Mouse (Mus musculus) embryo, embryonic 10 days (tissue): ENCODE measurements around the gene Klhl22.

ENCODE experiments used
- DNase-seq: peaks from one replicate; pipeline ENCODE4 v3.0.0-alpha.2; 2015; ENCODE audit warnings: low spot score

The Klhl22 gene

GRCm38 (mm10) chr16:17833681-17834399 lies 74.4 kb downstream of the Klhl22 start:
- peak; percentile 67 for DNase-seq

DNA sequence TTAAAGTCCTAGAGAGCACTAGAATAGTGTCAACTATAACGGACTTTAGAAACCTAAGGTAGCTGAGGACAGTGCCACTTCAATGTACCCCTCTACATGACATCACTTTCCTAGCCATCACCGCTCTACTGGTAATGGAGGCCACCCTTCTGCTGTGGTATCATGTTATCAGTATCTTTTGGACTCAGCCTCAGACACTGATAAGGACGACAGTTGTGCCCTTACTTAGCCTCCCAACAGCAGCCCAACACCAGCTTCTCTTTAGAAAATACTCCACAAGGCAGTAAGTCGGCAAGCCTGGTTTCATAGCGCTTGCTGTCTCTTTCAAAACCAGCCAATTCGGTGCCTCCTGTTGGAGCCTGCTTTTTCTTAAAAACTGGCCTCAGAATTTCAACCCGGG lies 75.1 kb downstream of the Klhl22 start:
- no peak for DNase-seq

DNA sequence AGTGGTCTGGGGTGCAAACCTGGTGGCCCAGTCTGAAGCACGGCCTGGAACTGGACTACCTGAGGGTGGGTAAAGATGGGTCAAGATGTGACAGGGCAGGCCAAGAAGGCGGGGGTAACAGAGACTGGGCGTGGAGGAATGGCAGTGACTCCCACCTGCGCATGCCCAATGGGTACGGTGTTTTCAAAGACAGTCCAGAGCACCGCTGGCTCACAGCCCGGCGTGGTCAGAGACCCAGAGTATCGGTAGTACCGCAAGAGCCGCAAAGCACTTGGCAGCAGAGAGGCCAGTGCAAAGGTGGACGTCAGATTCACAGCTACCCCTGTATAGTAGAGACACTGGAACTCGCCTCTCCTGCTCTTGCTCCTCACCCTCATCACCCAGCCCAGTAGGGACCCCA lies 76.1 kb downstream of the Klhl22 start:
- no peak for DNase-seq

GRCm38 (mm10) chr16:17838051-17838450 lies 78.6 kb downstream of the Klhl22 start, which contains the start of gene Car15:
Gene Car15, minus strand, starts transcription at chr16:17838364.
- no peak for DNase-seq

DNA sequence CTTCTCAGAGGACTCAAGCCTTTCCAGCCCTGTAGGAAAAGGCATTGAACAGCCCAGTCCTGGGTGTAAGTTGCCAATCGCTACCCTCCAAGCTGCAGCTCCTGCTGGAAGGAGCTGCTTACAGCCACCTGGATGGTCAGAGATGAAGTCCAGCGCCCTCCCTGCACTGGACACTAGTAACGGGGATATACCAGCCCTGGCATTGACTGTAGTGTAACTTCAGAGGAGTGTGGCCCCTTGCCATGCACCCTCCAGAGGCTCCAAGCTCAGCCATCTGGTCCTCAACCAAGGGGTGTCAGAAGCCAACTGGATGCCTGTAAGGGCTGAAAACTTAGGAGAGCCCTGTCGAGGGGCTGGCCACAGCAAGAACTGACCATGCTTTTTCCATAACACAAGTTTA lies 80.6 kb downstream of the Klhl22 start:
- DNase-seq = no peak

- no peak for DNase-seq
Observed at GRCm38 (mm10) chr16:17842437-17842836, 83.0 kb downstream of the Klhl22 start.
